Mouse (Mus musculus): ENCODE results near the gene Inka1. TPM values are rescaled to one million over a fixed set of nuclear protein-coding genes. Genes with fewer than 3 reads are reported as not detected.

Inka1 gene
- total and polyA plus RNA-seq, 3 experiments: 4.8 to 12.6 (median 8.3) TPM

DNA sequence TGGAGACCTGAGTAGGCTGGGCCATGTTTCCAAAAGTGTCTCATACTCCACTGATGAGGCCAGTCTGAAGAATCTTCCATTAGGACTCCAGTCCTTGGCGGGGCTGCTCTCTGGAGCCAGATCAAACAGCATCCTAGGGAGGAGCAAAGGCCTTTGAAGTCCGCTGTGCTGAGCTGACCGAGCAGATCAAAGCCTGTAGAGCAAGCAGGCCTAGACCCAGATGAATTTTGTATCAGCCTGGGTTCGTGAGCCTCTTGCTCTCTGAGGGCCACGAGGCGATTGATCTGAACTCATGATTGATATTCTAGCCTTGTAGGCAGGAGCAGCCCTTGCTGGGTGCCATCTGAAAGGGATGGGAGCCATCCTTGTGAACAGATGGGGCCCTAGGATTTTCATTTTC is 25.8 kb downstream of the Inka1 start:
- H3K4me1 ChIP-seq (ENCODE audit: control insufficient read depth, insufficient read depth, low read length): peaks cover 4% of the 10 kb centered on the region
- no peak for TF ChIP-seq POLR2A (IDR thresholded peaks at IDR 0.05; ENCODE audit: insufficient read depth, low read depth, low read length)
- no peak for TF ChIP-seq EP300 (IDR thresholded peaks at IDR 0.05; ENCODE audit: insufficient read depth, low read depth, low read length)
- no peak for TF ChIP-seq CTCF (IDR thresholded peaks at IDR 0.05)
- H3K9ac ChIP-seq (ENCODE audit: low read depth, low read length): no peak overlapping the region
- no peaks in the 10 kb centered on the region for H3K27me3 ChIP-seq (ENCODE audit: control insufficient read depth, insufficient read depth, low read length)
- no peaks in the 10 kb centered on the region for H3K79me2 ChIP-seq (replicated peaks; ENCODE audit: control insufficient read depth, insufficient read depth, low read length)
- WGBS: 83% methylated on average over 6 of the region's 6 CpGs
- H3K36me3 ChIP-seq (ENCODE audit: control insufficient read depth, insufficient read depth, low read length): no peaks in the 10 kb centered on the region
- DNase-seq: no peak
- no peak overlapping the region for H3K27ac ChIP-seq
- H3K4me3 ChIP-seq: no peak overlapping the region
- intact Hi-C loops (cut with DNase I): loop anchor here (5.0 kb wide), 1 partner anchor 42 kb away; the partner anchor contains the start of gene Ip6k1

- no peak for DNase-seq
- no peaks in the 10 kb centered on the region for H3K27me3 ChIP-seq (ENCODE audit: control insufficient read depth, insufficient read depth, low read length)
- H3K4me1 ChIP-seq (ENCODE audit: control insufficient read depth, insufficient read depth, low read length): no peaks in the 10 kb centered on the region
- no peaks in the 10 kb centered on the region for H3K79me2 ChIP-seq (replicated peaks; ENCODE audit: control insufficient read depth, insufficient read depth, low read length)
- H3K9ac ChIP-seq (ENCODE audit: low read depth, low read length): no peak overlapping the region
- no peak overlapping the region for H3K27ac ChIP-seq
- intact Hi-C loops (cut with DNase I): loop anchor here (2.0 kb wide), 1 partner anchor 78 kb away; no protein-coding TSS in a partner anchor
- no peak for TF ChIP-seq EP300 (IDR thresholded peaks at IDR 0.05; ENCODE audit: insufficient read depth, low read depth, low read length)
- no peak for TF ChIP-seq CTCF (IDR thresholded peaks at IDR 0.05)
- no peak for TF ChIP-seq POLR2A (IDR thresholded peaks at IDR 0.05; ENCODE audit: insufficient read depth, low read depth, low read length)
- no peak overlapping the region for H3K4me3 ChIP-seq
- WGBS: 66% methylated on average over 6 of the region's 6 CpGs
- no peaks in the 10 kb centered on the region for H3K36me3 ChIP-seq (ENCODE audit: control insufficient read depth, insufficient read depth, low read length)
Measured at GRCm38 (mm10) chr9:107957141-107957540, 28.5 kb downstream of the Inka1 start.

GRCm38 (mm10) chr9:107955613-107956289 is 29.9 kb downstream of the Inka1 start:
- WGBS: 67% methylated on average over 6 of the region's 6 CpGs

GRCm38 (mm10) chr9:107950460-107951355 is 35.0 kb downstream of the Inka1 start:
- H3K4me3 ChIP-seq: peak overlapping the region; percentile 62
- intact Hi-C loops (cut with DNase I): no loop called here
- H3K36me3 ChIP-seq (ENCODE audit: control insufficient read depth, insufficient read depth, low read length): no peaks in the 10 kb centered on the region
- TF ChIP-seq POLR2A (IDR thresholded peaks at IDR 0.05; ENCODE audit: insufficient read depth, low read depth, low read length): peak; percentile 92
- TF ChIP-seq EP300 (IDR thresholded peaks at IDR 0.05; ENCODE audit: insufficient read depth, low read depth, low read length): 0 out of 2 replicates have a peak, but pooled peaks have one; percentile 13
- TF ChIP-seq CTCF (IDR thresholded peaks at IDR 0.05): no peak
- whole genome bisulfite sequencing: 14% methylated on average over 45 of the region's 45 CpGs
- H3K9ac ChIP-seq (ENCODE audit: low read depth, low read length): peak overlapping the region; percentile 89
- DNase-seq: peak; percentile 92 to 93
- H3K27ac ChIP-seq: peak overlapping the region; percentile 92
- no peaks in the 10 kb centered on the region for H3K27me3 ChIP-seq (ENCODE audit: control insufficient read depth, insufficient read depth, low read length)
- peaks cover 2% of the 10 kb centered on the region; the same call in 1 of the 2 replicates for H3K4me1 ChIP-seq (ENCODE audit: control insufficient read depth, insufficient read depth, low read length)
- H3K79me2 ChIP-seq (replicated peaks; ENCODE audit: control insufficient read depth, insufficient read depth, low read length): no peaks in the 10 kb centered on the region

More at GRCm38 (mm10) chr9:107955613-107956289, 29.9 kb downstream of the Inka1 start:
- DNase-seq: no peak
- Histone ChIP-seq H3K4me3 (no peak overlapping the region), H3K36me3 (ENCODE audit: control insufficient read depth, insufficient read depth, low read length) (no peaks in the 10 kb centered on the region), H3K9ac (ENCODE audit: low read depth, low read length) (no peak overlapping the region), H3K79me2 (replicated peaks; ENCODE audit: control insufficient read depth, insufficient read depth, low read length) (no peaks in the 10 kb centered on the region), H3K4me1 (ENCODE audit: control insufficient read depth, insufficient read depth, low read length) (no peaks in the 10 kb centered on the region), H3K27me3 (ENCODE audit: control insufficient read depth, insufficient read depth, low read length) (no peaks in the 10 kb centered on the region), H3K27ac (no peak overlapping the region)
- intact Hi-C loops (cut with DNase I): loop anchor here (2.0 kb wide), 1 partner anchor 79 kb away; no protein-coding TSS in a partner anchor
- TF ChIP-seq POLR2A (IDR thresholded peaks at IDR 0.05; ENCODE audit: insufficient read depth, low read depth, low read length) (no peak), EP300 (IDR thresholded peaks at IDR 0.05; ENCODE audit: insufficient read depth, low read depth, low read length) (no peak), CTCF (IDR thresholded peaks at IDR 0.05) (no peak)

DNA sequence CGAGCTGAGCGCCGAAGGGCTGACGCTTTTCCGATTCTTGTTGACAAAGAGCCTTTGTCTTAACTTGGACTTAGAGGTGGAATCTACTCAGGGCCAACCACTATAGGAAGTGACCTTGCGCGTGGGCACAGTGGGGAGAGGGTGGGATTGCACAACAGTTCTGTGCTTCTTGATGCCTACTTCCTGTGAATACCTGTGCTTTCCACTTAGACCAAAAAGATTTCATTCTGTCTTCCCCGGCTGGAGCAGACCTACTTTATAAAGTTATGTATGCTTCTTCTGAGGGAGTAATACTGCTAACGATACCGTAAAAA is 35.8 kb downstream of the Inka1 start, which contains the start of gene Traip:
Traip (plus strand) TSS at position 215 of the 314 bp plus-strand sequence.
- Histone ChIP-seq H3K4me3 (peak within 1 kb of the TSS; percentile 62), H3K4me1 (ENCODE audit: control insufficient read depth, insufficient read depth, low read length) (peaks cover 2% of the 10 kb centered on the region; the same call in 1 of the 2 replicates), H3K36me3 (ENCODE audit: control insufficient read depth, insufficient read depth, low read length) (no peaks in the 10 kb centered on the region), H3K27ac (peak within 1 kb of the TSS; percentile 92), H3K79me2 (replicated peaks; ENCODE audit: control insufficient read depth, insufficient read depth, low read length) (no peaks in the 10 kb centered on the region), H3K27me3 (ENCODE audit: control insufficient read depth, insufficient read depth, low read length) (no peaks in the 10 kb centered on the region), H3K9ac (ENCODE audit: low read depth, low read length) (peak within 1 kb of the TSS; percentile 89)
- TF ChIP-seq POLR2A (IDR thresholded peaks at IDR 0.05; ENCODE audit: insufficient read depth, low read depth, low read length) (no peak), EP300 (IDR thresholded peaks at IDR 0.05; ENCODE audit: insufficient read depth, low read depth, low read length) (no peak), CTCF (IDR thresholded peaks at IDR 0.05) (no peak)
- WGBS: 90% methylated on average over 10 of the region's 10 CpGs
- no peak for DNase-seq
- intact Hi-C loops (cut with DNase I): no loop called here

Data from heart, adult 2 months (tissue).